Mouse (Mus musculus) forebrain, embryonic 11.5 days (tissue): ENCODE data around the gene Ubap2. TPM values are rescaled to one million over a fixed set of nuclear protein-coding genes. Genes with fewer than 3 reads are reported as not detected.
A peak's percentile ranks its signal among the peaks of the same experiment; 100 is the strongest.

Experiments used
- ATAC-seq: fragments of 200-750 bp; cut with Nextera tagmentation; replicated peaks from 2 replicates; pipeline ENCODE4 v1.8.0; 2017; ENCODE audit warnings: moderate TSS enrichment; ENCODE audit not compliant: low FRiP score
- DNase-seq: peaks from one replicate; pipeline ENCODE4 v3.0.0-alpha.2; 2017; ENCODE audit warnings: low spot score
- H3K27ac ChIP-seq: fragments of 300-500 bp; sonication (generic); 2 replicates; pipeline ENCODE4 v1.5.1; 2014; ENCODE audit warnings: low read depth, low read length
- H3K27me3 ChIP-seq: fragments of 300-500 bp; sonication (generic); 2 replicates; pipeline ENCODE4 v1.6.1; 2014; ENCODE audit warnings: mild to moderate bottlenecking, low read length, mixed read lengths; ENCODE audit not compliant: control insufficient read depth, insufficient read depth
- H3K36me3 ChIP-seq: fragments of 300-500 bp; sonication (generic); 2 replicates; pipeline ENCODE4 v1.6.1; 2014; ENCODE audit warnings: mild to moderate bottlenecking, low read length, moderate library complexity, mixed read lengths; ENCODE audit not compliant: control insufficient read depth, insufficient read depth
- H3K4me1 ChIP-seq: fragments of 300-500 bp; sonication (generic); replicated peaks from 2 replicates; pipeline ENCODE4 v1.6.1; 2014; ENCODE audit warnings: low read length, mixed read lengths; ENCODE audit not compliant: control insufficient read depth, insufficient read depth
- H3K4me2 ChIP-seq: fragments of 300-500 bp; sonication (generic); 2 replicates; pipeline ENCODE4 v1.6.1; 2014; ENCODE audit warnings: low read depth, mild to moderate bottlenecking, low read length, moderate library complexity, mixed read lengths; ENCODE audit not compliant: severe bottlenecking
- H3K4me3 ChIP-seq: fragments of 300-500 bp; sonication (generic); 2 replicates; pipeline ENCODE4 v1.5.1; 2014; ENCODE audit warnings: low read depth, low read length
- H3K9ac ChIP-seq: fragments of 300-500 bp; sonication (generic); 2 replicates; pipeline ENCODE4 v1.6.1; 2014; ENCODE audit warnings: low read length
- H3K9me3 ChIP-seq: fragments of 300-500 bp; sonication (generic); 2 replicates; pipeline ENCODE4 v1.6.1; 2016; ENCODE audit warnings: low read length, mixed read lengths; ENCODE audit not compliant: control insufficient read depth
- WGBS: fragments of 180-500 bp; shearing (Covaris S2); extraction: QIAGEN DNeasy Blood & Tissue Kit; methylation state at CpG from one replicate; pipeline ENCODE4 v1.1.7; 2014; 5-methylcytosine and 5-hydroxymethylcytosine counted together
- polyA plus RNA-seq: library from polyadenylated mRNA; unstranded; fragments of >200 nt; fragmentation: Nextera tagmentation; extraction: Ambion mirVana; gene quantifications from 2 replicates; pipeline ENCODE4 v1.2.1, GENCODE M21; 2014

Ubap2 gene
- polyA plus RNA-seq, 1 experiment from 2014 or later, result 97.3 TPM

GRCm38 (mm10) chr4:41284087-41284486 lies 9.1 kb upstream of the Ubap2 start:
- no peaks in the 10 kb centered on the region for H3K27me3 ChIP-seq
- no peaks in the 10 kb centered on the region for H3K9me3 ChIP-seq
- H3K27ac ChIP-seq, result no peak overlapping the region
- no peak for ATAC-seq
- H3K9ac ChIP-seq, result no peak overlapping the region
- H3K4me2 ChIP-seq, result no peak overlapping the region
- H3K36me3 ChIP-seq, result no peaks in the 10 kb centered on the region
- H3K4me3 ChIP-seq, result no peak overlapping the region
- WGBS, result 83% methylated on average over 2 of the region's 2 CpGs
- no peak for DNase-seq
- no peaks in the 10 kb centered on the region for H3K4me1 ChIP-seq

GRCm38 (mm10) chr4:41275927-41276326 lies 983 bp upstream of the Ubap2 start:
- peak overlapping the region; percentile 84 for H3K27ac ChIP-seq
- no peaks in the 10 kb centered on the region for H3K27me3 ChIP-seq
- H3K4me3 ChIP-seq, result peak overlapping the region; percentile 86
- ATAC-seq (no peak), DNase-seq (no peak)
- H3K4me2 ChIP-seq, result peak overlapping the region; percentile 61
- peak overlapping the region; percentile 92 for H3K9ac ChIP-seq
- 82% methylated on average over 5 of the region's 5 CpGs for WGBS
- no peaks in the 10 kb centered on the region; the same call in 1 of the 2 replicates for H3K36me3 ChIP-seq
- peaks cover 3% of the 10 kb centered on the region; the same call in 1 of the 2 replicates for H3K4me1 ChIP-seq
- H3K9me3 ChIP-seq, result no peaks in the 10 kb centered on the region

GRCm38 (mm10) chr4:41274377-41274979 lies 466 bp downstream of the Ubap2 start:
- peak overlapping the region; percentile 55 for H3K4me2 ChIP-seq
- H3K36me3 ChIP-seq, result peaks cover 3% of the 10 kb centered on the region; the same call in 1 of the 2 replicates
- peak; percentile 63; the same call in 1 of the 2 replicates for ATAC-seq
- H3K9ac ChIP-seq, result peak overlapping the region; percentile 92
- no peaks in the 10 kb centered on the region for H3K9me3 ChIP-seq
- 3% methylated on average over 18 of the region's 18 CpGs for WGBS
- H3K4me1 ChIP-seq, result peaks cover 3% of the 10 kb centered on the region; the same call in 1 of the 2 replicates
- no peaks in the 10 kb centered on the region for H3K27me3 ChIP-seq
- peak overlapping the region; percentile 84 for H3K27ac ChIP-seq
- DNase-seq, result no peak
- peak overlapping the region; percentile 86 for H3K4me3 ChIP-seq

GRCm38 (mm10) chr4:41268133-41268532 lies 6.8 kb downstream of the Ubap2 start:
- H3K27me3 ChIP-seq, result no peaks in the 10 kb centered on the region
- DNase-seq, result no peak
- H3K36me3 ChIP-seq, result peaks cover 3% of the 10 kb centered on the region; the same call in 1 of the 2 replicates
- no peak overlapping the region for H3K27ac ChIP-seq
- no peaks in the 10 kb centered on the region; the same call in 1 of the 2 replicates for H3K4me1 ChIP-seq
- no peak for ATAC-seq
- H3K4me2 ChIP-seq, result no peak overlapping the region
- no peaks in the 10 kb centered on the region for H3K9me3 ChIP-seq
- no peak overlapping the region for H3K9ac ChIP-seq
- H3K4me3 ChIP-seq, result no peak overlapping the region

GRCm38 (mm10) chr4:41266350-41266749 lies 8.6 kb downstream of the Ubap2 start:
- no peak overlapping the region for H3K9ac ChIP-seq
- no peak overlapping the region for H3K27ac ChIP-seq
- no peaks in the 10 kb centered on the region for H3K27me3 ChIP-seq
- H3K4me1 ChIP-seq, result no peaks in the 10 kb centered on the region
- H3K36me3 ChIP-seq, result peaks cover 3% of the 10 kb centered on the region; the same call in 1 of the 2 replicates
- WGBS, result 94% methylated on average over 4 of the region's 4 CpGs
- ATAC-seq (no peak), DNase-seq (no peak)
- no peak overlapping the region for H3K4me2 ChIP-seq
- H3K9me3 ChIP-seq, result no peaks in the 10 kb centered on the region
- H3K4me3 ChIP-seq, result no peak overlapping the region

- H3K9me3 ChIP-seq, result no peaks in the 10 kb centered on the region
- H3K4me3 ChIP-seq, result no peak overlapping the region
- H3K36me3 ChIP-seq, result no peaks in the 10 kb centered on the region
- H3K27ac ChIP-seq, result no peak overlapping the region
- no peak overlapping the region for H3K4me2 ChIP-seq
- no peak for ATAC-seq
- H3K27me3 ChIP-seq, result no peaks in the 10 kb centered on the region
- no peak overlapping the region for H3K9ac ChIP-seq
- no peak for DNase-seq
- H3K4me1 ChIP-seq, result no peaks in the 10 kb centered on the region
Measured at GRCm38 (mm10) chr4:41260691-41261090, 14.3 kb downstream of the Ubap2 start.

- no peaks in the 10 kb centered on the region for H3K4me1 ChIP-seq
- H3K4me3 ChIP-seq, result no peak overlapping the region
- no peak overlapping the region for H3K27ac ChIP-seq
- no peak overlapping the region for H3K4me2 ChIP-seq
- 92% methylated on average over 4 of the region's 4 CpGs for WGBS
- H3K9me3 ChIP-seq, result no peaks in the 10 kb centered on the region
- H3K36me3 ChIP-seq, result no peaks in the 10 kb centered on the region
- DNase-seq, result no peak
- H3K27me3 ChIP-seq, result no peaks in the 10 kb centered on the region
- no peak overlapping the region for H3K9ac ChIP-seq
- ATAC-seq, result no peak
Measured at GRCm38 (mm10) chr4:41259019-41259418, 15.9 kb downstream of the Ubap2 start.

GRCm38 (mm10) chr4:41257752-41258151 lies 17.2 kb downstream of the Ubap2 start:
- ATAC-seq (no peak), DNase-seq (no peak)
- WGBS, result 87% methylated on average over 1 of the region's 1 CpGs
- no peaks in the 10 kb centered on the region for H3K36me3 ChIP-seq
- no peak overlapping the region for H3K9ac ChIP-seq
- no peaks in the 10 kb centered on the region for H3K9me3 ChIP-seq
- H3K27ac ChIP-seq, result no peak overlapping the region
- no peak overlapping the region for H3K4me3 ChIP-seq
- no peak overlapping the region for H3K4me2 ChIP-seq
- H3K4me1 ChIP-seq, result no peaks in the 10 kb centered on the region
- H3K27me3 ChIP-seq, result no peaks in the 10 kb centered on the region

- no peaks in the 10 kb centered on the region for H3K36me3 ChIP-seq
- H3K4me2 ChIP-seq, result no peak overlapping the region
- H3K27me3 ChIP-seq, result no peaks in the 10 kb centered on the region
- no peak overlapping the region for H3K9ac ChIP-seq
- DNase-seq, result no peak
- H3K9me3 ChIP-seq, result no peaks in the 10 kb centered on the region
- no peak overlapping the region for H3K4me3 ChIP-seq
- 95% methylated on average over 12 of the region's 12 CpGs for WGBS
- no peak for ATAC-seq
- no peaks in the 10 kb centered on the region for H3K4me1 ChIP-seq
- H3K27ac ChIP-seq, result no peak overlapping the region
Measured at GRCm38 (mm10) chr4:41255564-41256210, 19.3 kb downstream of the Ubap2 start.
